Mouse (Mus musculus) thymus, adult 2 months (tissue): Measurements from ENCODE around the gene Yipf4. TPM values are rescaled to one million over a fixed set of nuclear protein-coding genes. Genes with fewer than 3 reads are reported as not detected.
A peak's percentile ranks its signal among the peaks of the same experiment; 100 is the strongest.

Source experiments
- DNase-seq: peaks from one replicate; pipeline ENCODE4 v3.0.0; 2021
- H3K27ac ChIP-seq: fragments of 200-500 bp; 2 replicates; pipeline ENCODE4 v1.5.1; 2012; ENCODE audit warnings: low read length, control low read depth; ENCODE audit not compliant: control insufficient read depth, insufficient read depth
- H3K27me3 ChIP-seq: fragments of 200-500 bp; 2 replicates; pipeline ENCODE4 v1.6.1; 2012; ENCODE audit warnings: mild to moderate bottlenecking, low read length, moderate library complexity, mixed read lengths; ENCODE audit not compliant: control insufficient read depth, insufficient read depth
- H3K36me3 ChIP-seq: fragments of 200-500 bp; 2 replicates; pipeline ENCODE4 v1.6.1; 2012; ENCODE audit warnings: mild to moderate bottlenecking, low read length, moderate library complexity; ENCODE audit not compliant: control insufficient read depth, insufficient read depth
- H3K4me1 ChIP-seq: fragments of 200-500 bp; replicated peaks from 2 replicates; pipeline ENCODE4 v1.6.1; 2012; ENCODE audit warnings: low read length; ENCODE audit not compliant: control insufficient read depth, insufficient read depth
- H3K4me3 ChIP-seq: fragments of 200-500 bp; 2 replicates; pipeline ENCODE4 v1.5.1; 2012; ENCODE audit warnings: mild to moderate bottlenecking, low read length, control low read depth, moderate library complexity; ENCODE audit not compliant: control insufficient read depth, insufficient read depth
- CTCF ChIP-seq: fragments of 200-500 bp; IDR thresholded peaks from 2 replicates; pipeline ENCODE4 v1.5.1; 2012; ENCODE audit warnings: mild to moderate bottlenecking, control low read depth, low read length, moderate library complexity, borderline replicate concordance; ENCODE audit not compliant: control insufficient read depth, poor library complexity, insufficient read depth; ENCODE audit errors: extremely low read depth
- POLR2A ChIP-seq: fragments of 200-500 bp; IDR thresholded peaks from 2 replicates; pipeline ENCODE4 v1.6.1; 2012; ENCODE audit warnings: mild to moderate bottlenecking, low read length, control low read depth, moderate library complexity; ENCODE audit not compliant: control insufficient read depth, poor library complexity, insufficient read depth; ENCODE audit errors: extremely low read depth
- WGBS: fragments of 180-500 bp; shearing (Covaris S2); methylation state at CpG from one replicate; pipeline ENCODE4 v1.1.7; 2018; 5-methylcytosine and 5-hydroxymethylcytosine counted together
- polyA plus RNA-seq: library from polyadenylated mRNA; depleted of rRNA; stranded (reverse); fragments of >200 nt; gene quantifications from 2 replicates; pipeline ENCODE4 v1.2.3, GENCODE M21; 2012

Yipf4 gene
- polyA plus RNA-seq, 1 experiment, result 95.8 TPM

DNA sequence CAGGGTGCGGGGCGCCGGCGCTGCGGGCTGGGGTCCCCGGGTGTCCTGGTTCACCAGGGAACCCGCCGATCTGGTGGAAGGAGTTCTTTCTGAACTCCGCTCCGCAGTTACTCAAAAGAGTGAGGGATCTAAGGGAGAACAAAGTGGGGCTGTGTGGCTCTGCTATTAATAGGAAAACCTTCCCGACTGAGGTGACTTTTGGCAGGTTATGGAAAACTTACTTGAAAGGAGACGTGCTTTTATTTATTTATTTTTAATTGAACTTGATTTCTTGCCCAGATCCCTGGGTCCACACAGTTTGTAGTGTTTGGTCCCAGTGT lies 568 bp downstream of the Yipf4 start:
- DNase-seq, result no peak
- Histone ChIP-seq H3K36me3 (peaks cover 22% of the 10 kb centered on the region), H3K4me1 (no peaks in the 10 kb centered on the region), H3K4me3 (peak overlapping the region; percentile 60), H3K27ac (peak overlapping the region; percentile 14; the same call in 1 of the 2 replicates), H3K27me3 (no peaks in the 10 kb centered on the region)
- under 1% methylated on average over 12 of the region's 12 CpGs for WGBS
- TF ChIP-seq POLR2A, result no peak
- no peak for TF ChIP-seq CTCF

DNA sequence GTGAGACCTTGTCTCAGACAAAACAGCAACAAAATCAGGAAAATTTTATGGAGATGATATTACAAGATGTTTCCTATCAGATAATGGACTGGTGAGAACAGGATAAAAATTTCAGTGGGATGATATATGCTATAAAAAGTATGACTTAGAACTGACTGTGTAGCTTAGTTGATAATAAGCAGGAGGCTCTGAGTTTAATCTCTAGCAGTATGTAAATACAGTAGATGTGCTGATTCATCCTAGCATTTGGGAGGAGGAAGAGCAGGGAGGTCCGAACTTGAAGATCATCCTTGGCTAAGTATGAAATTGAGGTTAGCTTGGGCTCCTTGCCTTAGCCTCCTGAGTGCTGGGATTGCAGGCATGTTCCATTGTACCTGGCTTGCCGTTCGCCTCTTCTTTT lies 2.3 kb downstream of the Yipf4 start:
- no peak for DNase-seq
- TF ChIP-seq CTCF (no peak), POLR2A (no peak)
- WGBS, result 90% methylated on average over 3 of the region's 3 CpGs
- no peak overlapping the region for H3K27ac ChIP-seq
- H3K4me3 ChIP-seq, result no peak overlapping the region
- H3K27me3 ChIP-seq, result no peaks in the 10 kb centered on the region
- peaks cover 33% of the 10 kb centered on the region for H3K36me3 ChIP-seq
- H3K4me1 ChIP-seq, result no peaks in the 10 kb centered on the region

DNA sequence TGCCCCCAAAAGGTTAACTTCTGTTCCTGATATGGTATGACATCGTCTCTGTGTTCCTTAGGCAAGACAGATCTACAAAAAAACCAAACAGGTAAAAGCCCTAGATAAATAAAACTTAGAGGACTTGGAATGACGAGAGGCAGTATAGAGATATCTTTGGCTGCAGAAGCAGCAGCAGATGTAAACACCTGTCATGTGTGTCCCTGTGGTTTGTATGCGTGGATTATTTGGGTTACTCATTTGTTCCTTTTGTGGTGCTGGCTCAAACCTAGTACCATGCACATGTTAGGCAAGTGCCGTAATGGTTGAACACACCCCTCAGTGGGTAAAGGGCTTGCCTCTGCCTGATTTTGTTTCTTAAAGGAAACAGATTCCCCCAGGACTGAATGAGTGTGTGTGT lies 10.9 kb downstream of the Yipf4 start:
- H3K36me3 ChIP-seq, result peaks cover 45% of the 10 kb centered on the region
- no peak for DNase-seq
- H3K27me3 ChIP-seq, result no peaks in the 10 kb centered on the region
- no peak overlapping the region for H3K4me3 ChIP-seq
- H3K4me1 ChIP-seq, result no peaks in the 10 kb centered on the region
- WGBS, result 87% methylated on average over 4 of the region's 4 CpGs
- TF ChIP-seq CTCF, result no peak
- TF ChIP-seq POLR2A, result no peak
- no peak overlapping the region for H3K27ac ChIP-seq

DNA sequence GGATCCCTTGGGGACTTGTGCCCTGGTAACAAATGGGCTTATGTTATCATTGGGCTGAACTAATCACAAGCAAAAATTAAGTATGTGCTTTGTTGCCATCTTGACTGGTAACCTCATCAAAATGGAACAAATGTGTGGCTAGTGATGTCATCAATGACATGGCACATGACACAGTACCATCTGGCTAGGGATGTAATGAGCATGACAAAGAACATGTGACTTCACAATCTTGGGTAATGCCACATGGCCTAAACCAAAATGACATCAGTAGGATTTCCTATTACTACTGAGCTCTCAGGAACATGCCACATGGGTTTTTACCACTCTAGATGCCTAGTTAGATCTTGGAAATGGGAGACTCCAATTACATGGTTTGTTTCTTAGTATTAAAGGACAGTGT lies 11.8 kb downstream of the Yipf4 start:
- Histone ChIP-seq H3K36me3 (peaks cover 37% of the 10 kb centered on the region), H3K4me1 (no peaks in the 10 kb centered on the region), H3K27me3 (no peaks in the 10 kb centered on the region), H3K27ac (no peak overlapping the region), H3K4me3 (no peak overlapping the region)
- TF ChIP-seq CTCF (no peak), POLR2A (no peak)
- DNase-seq, result no peak

DNA sequence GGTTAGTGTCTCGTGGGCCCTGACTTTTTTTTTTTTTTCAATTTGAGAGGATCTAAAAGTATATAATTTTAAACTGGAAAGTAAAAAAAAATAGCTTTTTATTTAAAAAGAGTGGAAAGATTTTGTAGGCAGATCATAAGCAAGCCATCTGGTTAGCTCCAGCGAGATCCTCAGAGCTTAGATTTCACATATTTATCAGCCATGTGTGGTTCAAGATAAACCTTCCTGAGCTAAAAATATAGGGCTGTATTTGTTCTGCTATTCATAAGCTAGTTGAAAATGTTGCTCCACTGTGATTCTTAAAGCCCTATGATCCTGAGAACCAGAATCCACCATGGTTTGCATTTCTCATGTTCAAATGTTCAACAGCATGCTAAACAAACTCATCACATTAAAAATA lies 18.6 kb downstream of the Yipf4 start:
- H3K4me3 ChIP-seq, result no peak overlapping the region
- TF ChIP-seq CTCF (no peak), POLR2A (no peak)
- H3K36me3 ChIP-seq, result no peaks in the 10 kb centered on the region
- H3K27me3 ChIP-seq, result no peaks in the 10 kb centered on the region
- no peak for DNase-seq
- 94% methylated on average over 2 of the region's 2 CpGs for WGBS
- H3K27ac ChIP-seq, result no peak overlapping the region
- no peaks in the 10 kb centered on the region for H3K4me1 ChIP-seq

DNA sequence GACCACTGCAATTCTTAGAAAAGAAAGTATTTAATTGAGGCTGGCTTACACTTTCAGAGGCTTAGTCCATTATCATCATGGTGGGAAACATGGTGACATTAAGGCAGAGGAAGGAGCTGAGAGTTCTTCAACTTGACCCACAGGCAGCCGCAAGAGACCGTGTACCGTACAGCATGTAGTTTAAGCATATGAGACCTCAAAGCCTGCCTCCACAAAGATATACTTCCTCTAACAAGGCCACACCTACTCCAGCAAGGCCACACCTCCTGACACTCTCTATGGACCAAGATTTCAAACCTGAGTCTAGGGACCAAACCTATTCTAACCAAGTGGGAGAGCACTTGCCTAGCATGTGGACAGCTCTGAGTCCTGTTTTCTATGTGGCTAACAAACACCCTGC lies 19.3 kb downstream of the Yipf4 start:
- H3K4me3 ChIP-seq, result no peak overlapping the region
- no peak for TF ChIP-seq CTCF
- TF ChIP-seq POLR2A, result no peak
- H3K27ac ChIP-seq, result no peak overlapping the region
- 52% methylated on average over 3 of the region's 3 CpGs for WGBS
- no peaks in the 10 kb centered on the region for H3K4me1 ChIP-seq
- H3K36me3 ChIP-seq, result no peaks in the 10 kb centered on the region
- no peak for DNase-seq
- no peaks in the 10 kb centered on the region for H3K27me3 ChIP-seq

DNA sequence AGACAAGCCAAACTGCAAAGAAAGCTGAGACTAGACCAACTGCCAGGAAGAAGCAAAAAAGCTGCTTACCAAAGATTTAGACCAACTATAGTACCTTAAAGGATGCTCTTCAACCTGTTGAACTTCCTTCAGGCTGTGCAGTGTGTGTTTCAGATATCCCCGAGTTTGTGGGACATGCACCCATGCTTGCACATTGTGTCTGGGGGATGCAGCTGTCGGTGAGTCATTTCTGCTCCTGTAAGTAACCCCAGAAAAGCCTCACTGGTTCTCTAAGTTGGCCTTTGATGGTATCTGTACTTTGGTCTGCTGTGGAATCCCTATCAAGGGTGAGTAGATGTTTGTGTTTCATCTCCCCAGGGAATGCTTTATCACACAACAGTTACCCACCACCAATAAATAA lies 23.0 kb downstream of the Yipf4 start:
- no peaks in the 10 kb centered on the region for H3K4me1 ChIP-seq
- WGBS, result 66% methylated on average over 2 of the region's 2 CpGs
- H3K27me3 ChIP-seq, result no peaks in the 10 kb centered on the region
- no peak overlapping the region for H3K4me3 ChIP-seq
- no peak for TF ChIP-seq POLR2A
- no peak for TF ChIP-seq CTCF
- H3K27ac ChIP-seq, result no peak overlapping the region
- no peak for DNase-seq
- no peaks in the 10 kb centered on the region for H3K36me3 ChIP-seq
